Mouse (Mus musculus) cerebellum, postnatal 4 days (tissue): ENCODE data around the gene Olfr1480.

ENCODE experiments used
- DNase-seq, 2 experiments: peaks; one replicate each; pipeline ENCODE4 v3.0.0; 2022; ENCODE audit warnings: low spot score in 2 of 2, mixed read lengths in 1 of 2

The Olfr1480 gene

GRCm38 (mm10) chr19:13527613-13528012 lies at the start of gene Olfr1480:
Gene Olfr1480 (plus strand): TSS chr19:13527913.
- DNase-seq = no peak

DNA sequence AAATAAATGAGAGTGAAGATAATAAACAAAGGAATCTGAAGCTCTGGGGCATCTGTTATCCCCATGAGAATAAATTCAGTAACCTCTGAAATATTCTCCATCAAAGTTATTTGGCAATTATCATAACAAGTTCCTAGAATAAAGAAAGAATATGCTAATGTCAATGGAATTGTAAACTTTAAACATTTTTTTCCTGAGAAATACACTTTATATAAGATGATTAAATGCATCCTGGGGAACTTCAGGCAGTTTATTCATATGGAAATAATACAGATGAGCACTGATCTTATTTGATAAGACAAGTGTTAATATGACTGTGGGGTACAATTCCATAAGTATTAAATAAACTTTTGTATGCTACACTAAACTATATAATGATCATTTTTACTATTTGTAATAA lies 47.6 kb upstream of the Olfr1480 start, which contains the start of gene Olfr1475:
Gene Olfr1475 (minus strand): TSS at position 101 of the 400 bp plus-strand sequence.
- DNase-seq = no peak

GRCm38 (mm10) chr19:13500246-13500645 lies 27.5 kb upstream of the Olfr1480 start, which contains the start of gene Olfr1477:
Gene Olfr1477 (plus strand): TSS chr19:13500546.
- DNase-seq = no peak
